Comparison of ENCODE assay signal across 27 mouse cellular contexts in the genomic region with DNA sequence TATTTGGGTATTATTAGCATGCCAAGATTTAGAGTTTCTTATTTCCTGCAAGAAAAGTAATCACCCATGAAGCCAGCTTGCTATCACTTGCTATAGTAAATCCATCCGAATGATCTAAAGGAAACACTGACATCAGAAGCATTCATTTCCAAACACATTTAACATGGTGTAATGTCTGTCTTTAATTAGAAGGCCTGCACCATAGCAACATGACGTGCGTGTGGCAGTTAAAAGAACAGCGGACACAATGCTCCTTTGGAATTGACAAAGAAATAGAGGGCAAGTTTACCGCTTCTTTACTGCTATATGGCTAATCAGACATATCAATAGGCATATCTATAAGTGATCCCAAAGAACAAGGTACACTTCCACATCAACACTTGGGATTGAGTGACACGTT.
"Had no signal": no experiment of that assay in that cellular context is flagged by ENCODE, and none has a peak within 500 bp of the region (broad histone marks: within the 10 kb centered on the region; RNA-seq: fewer than 3 reads in every experiment).

No protein-coding gene starts in this region.

- H3K4me1 ChIP-seq: heart, embryonic 10.5 days; heart, embryonic 12.5 days; hindbrain, embryonic 12.5 days; kidney, embryonic 15.5 days; limb, embryonic 13.5 days; limb, embryonic 15.5 days; liver, embryonic 12.5 days had no signal

- H3K27me3 ChIP-seq: heart, embryonic 12.5 days; hindbrain, embryonic 12.5 days; kidney, embryonic 15.5 days; limb, embryonic 13.5 days; limb, embryonic 15.5 days; liver, embryonic 12.5 days had no signal

- H3K27ac ChIP-seq: gastrocnemius, adult 2 months; heart, embryonic 10.5 days; hindbrain, embryonic 10.5 days; hindbrain, embryonic 12.5 days; hindbrain, embryonic 14.5 days; kidney, embryonic 15.5 days; kidney, postnatal 0 days; limb, embryonic 13.5 days; limb, embryonic 15.5 days; liver, embryonic 12.5 days; liver, embryonic 14.5 days had no signal

- ATAC-seq: hindbrain, embryonic 16.5 days; intestine, embryonic 16.5 days; liver, embryonic 12.5 days had no signal

- H3K36me3 ChIP-seq: heart, embryonic 10.5 days; heart, embryonic 12.5 days; hindbrain, embryonic 10.5 days; hindbrain, embryonic 12.5 days; kidney, embryonic 15.5 days; limb, embryonic 13.5 days; limb, embryonic 15.5 days; liver, embryonic 12.5 days had no signal

- DNase-seq: gastrocnemius, adult 2 months; gastrocnemius, postnatal 10 days; gastrocnemius, postnatal 25 days; heart, adult 18-20 months; heart, postnatal 10 days; heart, postnatal 4 days; kidney, adult 11 months; kidney, adult 2 months; kidney, adult 9 months; kidney, postnatal 14 days; kidney, postnatal 36 days; layer of hippocampus, adult 9-11 months; layer of hippocampus, postnatal 36 days; left cerebral cortex, postnatal 4 days had no signal

- H3K4me2 ChIP-seq: heart, embryonic 12.5 days; hindbrain, embryonic 12.5 days; hindbrain, embryonic 14.5 days; kidney, embryonic 15.5 days; limb, embryonic 13.5 days; limb, embryonic 15.5 days; liver, embryonic 12.5 days had no signal

- H3K9me3 ChIP-seq: heart, embryonic 10.5 days; heart, embryonic 12.5 days; hindbrain, embryonic 10.5 days; hindbrain, embryonic 12.5 days; kidney, embryonic 15.5 days; limb, embryonic 13.5 days; limb, embryonic 15.5 days; liver, embryonic 12.5 days had no signal

- H3K9ac ChIP-seq: heart, embryonic 12.5 days; hindbrain, embryonic 12.5 days; hindbrain, embryonic 14.5 days; kidney, embryonic 15.5 days; limb, embryonic 13.5 days; limb, embryonic 15.5 days; liver, embryonic 12.5 days; liver, embryonic 14.5 days had no signal

- H3K4me3 ChIP-seq: gastrocnemius, adult 2 months; heart, embryonic 10.5 days; heart, embryonic 12.5 days; hindbrain, embryonic 10.5 days; hindbrain, embryonic 12.5 days; kidney, embryonic 15.5 days; limb, embryonic 13.5 days; limb, embryonic 15.5 days; liver, embryonic 12.5 days had no signal
